Mouse (Mus musculus): ENCODE data around the gene Tcf7. TPM values are rescaled to one million over a fixed set of nuclear protein-coding genes. Genes with fewer than 3 reads are reported as not detected.
A peak's percentile ranks its signal among the peaks of the same experiment; 100 is the strongest.
"Not testable (repeated sequence)": the region's sequence is repeated elsewhere in the genome, so short reads cannot be mapped to it uniquely, and the experiment has no call there.

Tcf7 gene
- polyA plus RNA-seq, 1 experiment = 2,910 TPM

DNA sequence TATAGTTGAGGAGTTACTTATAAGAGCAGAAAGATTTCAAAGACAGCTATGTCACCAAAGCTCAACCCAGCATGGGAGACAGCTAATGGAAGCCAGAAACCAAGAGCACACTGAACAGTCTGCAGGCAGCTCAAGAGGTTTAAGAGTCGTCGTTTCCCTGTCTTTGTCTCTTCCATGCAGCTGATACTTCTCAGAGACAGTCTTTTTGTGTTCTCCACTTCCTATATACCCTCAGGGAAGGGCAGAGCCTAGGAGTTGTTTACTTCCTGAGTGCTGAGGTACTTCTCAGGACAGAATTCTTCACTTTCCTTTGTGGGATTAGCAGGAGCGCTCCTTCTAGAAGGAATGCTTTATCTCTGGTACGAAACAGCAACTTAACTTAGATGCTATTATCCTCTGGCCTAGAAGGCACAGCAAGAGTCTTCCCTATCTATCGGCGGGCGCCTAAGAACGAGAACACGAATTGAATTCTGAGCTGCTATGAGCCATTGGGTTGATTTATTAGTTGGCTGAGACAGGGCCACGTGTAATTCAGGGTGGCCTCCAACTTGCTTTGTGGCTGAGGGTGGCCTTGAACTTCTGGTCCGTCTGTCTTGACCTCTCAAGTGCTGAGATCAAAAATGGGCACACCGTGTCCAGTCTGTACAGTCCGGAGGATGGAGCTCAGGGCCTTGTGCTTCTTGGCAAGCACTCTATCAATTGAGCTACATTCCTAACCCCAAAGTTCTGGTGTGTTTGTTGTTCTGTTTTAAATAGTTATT lies 55.2 kb downstream of the Tcf7 start:
- 90% methylated on average over 13 of the region's 13 CpGs for WGBS
- Histone ChIP-seq H3K36me3 (ENCODE audit: control insufficient read depth, insufficient read depth, low read length) (no peaks in the 10 kb centered on the region), H3K27me3 (ENCODE audit: control insufficient read depth, insufficient read depth, low read length) (no peaks in the 10 kb centered on the region), H3K27ac (ENCODE audit: control insufficient read depth, insufficient read depth, low read length) (no peak overlapping the region), H3K4me3 (ENCODE audit: control insufficient read depth, insufficient read depth, low read length) (no peak overlapping the region), H3K4me1 (replicated peaks; ENCODE audit: control insufficient read depth, insufficient read depth, low read length) (peaks cover 18% of the 10 kb centered on the region)
- TF ChIP-seq CTCF (IDR thresholded peaks at IDR 0.05; ENCODE audit: borderline replicate concordance, control insufficient read depth, extremely low read depth, insufficient read depth, low read length, poor library complexity) = no peak
- TF ChIP-seq POLR2A (IDR thresholded peaks at IDR 0.05; ENCODE audit: control insufficient read depth, extremely low read depth, insufficient read depth, low read length, poor library complexity) = no peak
- DNase-seq = no peak

DNA sequence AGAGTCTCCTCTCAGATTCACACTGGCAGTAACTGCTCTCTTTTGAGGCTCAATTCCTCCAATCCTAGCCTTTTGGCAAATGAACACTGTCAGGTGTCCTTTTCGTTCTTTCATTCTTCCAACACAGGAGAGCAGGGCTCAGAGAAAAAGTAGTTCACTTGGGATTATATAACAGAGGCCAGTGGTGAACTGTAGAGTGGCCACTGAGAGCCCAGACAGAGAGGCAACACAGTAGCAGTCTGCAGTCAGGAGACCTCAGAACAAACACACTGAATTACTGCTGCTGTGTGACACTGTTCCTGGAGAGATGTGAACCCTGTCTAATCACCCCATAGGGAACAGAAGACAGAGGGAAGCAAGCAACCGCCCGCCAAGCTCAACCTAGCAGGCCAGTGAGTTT lies 55.8 kb downstream of the Tcf7 start:
- 99% methylated on average over 3 of the region's 3 CpGs for WGBS
- no peak overlapping the region for H3K4me3 ChIP-seq (ENCODE audit: control insufficient read depth, insufficient read depth, low read length)
- TF ChIP-seq POLR2A (IDR thresholded peaks at IDR 0.05; ENCODE audit: control insufficient read depth, extremely low read depth, insufficient read depth, low read length, poor library complexity) = no peak
- no peak for TF ChIP-seq CTCF (IDR thresholded peaks at IDR 0.05; ENCODE audit: borderline replicate concordance, control insufficient read depth, extremely low read depth, insufficient read depth, low read length, poor library complexity)
- DNase-seq = no peak
- peaks cover 20% of the 10 kb centered on the region for H3K4me1 ChIP-seq (replicated peaks; ENCODE audit: control insufficient read depth, insufficient read depth, low read length)
- H3K27ac ChIP-seq (ENCODE audit: control insufficient read depth, insufficient read depth, low read length) = no peak overlapping the region
- H3K27me3 ChIP-seq (ENCODE audit: control insufficient read depth, insufficient read depth, low read length) = no peaks in the 10 kb centered on the region
- no peaks in the 10 kb centered on the region for H3K36me3 ChIP-seq (ENCODE audit: control insufficient read depth, insufficient read depth, low read length)

DNA sequence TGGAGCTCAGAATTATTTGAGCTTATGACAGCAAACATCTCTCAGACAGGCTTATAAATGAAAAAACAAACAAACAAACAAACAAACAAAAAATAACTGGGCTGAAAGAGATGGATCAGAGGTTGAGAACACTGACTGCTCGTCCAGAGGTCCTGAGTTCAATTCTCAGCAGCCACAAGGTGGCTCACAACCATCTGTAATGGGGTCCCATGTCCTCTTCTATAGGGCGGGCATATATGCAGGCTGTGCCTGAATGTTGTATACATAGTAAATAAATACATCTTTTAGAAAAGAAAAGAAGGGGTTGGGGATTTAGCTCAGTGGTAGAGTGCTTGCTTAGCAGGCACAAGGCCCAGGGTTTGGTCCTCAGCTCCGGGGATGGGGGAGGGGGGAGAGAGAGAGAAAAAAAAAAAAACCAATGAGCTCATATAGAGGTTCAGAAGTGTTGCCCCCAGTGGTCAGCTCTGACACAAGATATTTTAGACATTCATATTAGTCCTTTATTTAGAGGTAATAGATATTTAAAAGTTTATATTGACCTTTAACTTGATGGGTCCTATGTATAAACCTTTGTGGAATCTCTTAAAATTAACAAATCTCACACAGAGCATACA lies 56.7 kb downstream of the Tcf7 start:
- H3K27me3 ChIP-seq (ENCODE audit: control insufficient read depth, insufficient read depth, low read length) = no peaks in the 10 kb centered on the region
- 71% methylated on average over 3 of the region's 3 CpGs for WGBS
- no peak overlapping the region for H3K4me3 ChIP-seq (ENCODE audit: control insufficient read depth, insufficient read depth, low read length)
- no peaks in the 10 kb centered on the region for H3K36me3 ChIP-seq (ENCODE audit: control insufficient read depth, insufficient read depth, low read length)
- no peak overlapping the region for H3K27ac ChIP-seq (ENCODE audit: control insufficient read depth, insufficient read depth, low read length)
- DNase-seq = no peak
- peaks cover 20% of the 10 kb centered on the region for H3K4me1 ChIP-seq (replicated peaks; ENCODE audit: control insufficient read depth, insufficient read depth, low read length)
- TF ChIP-seq POLR2A (IDR thresholded peaks at IDR 0.05; ENCODE audit: control insufficient read depth, extremely low read depth, insufficient read depth, low read length, poor library complexity) = no peak
- no peak for TF ChIP-seq CTCF (IDR thresholded peaks at IDR 0.05; ENCODE audit: borderline replicate concordance, control insufficient read depth, extremely low read depth, insufficient read depth, low read length, poor library complexity)

DNA sequence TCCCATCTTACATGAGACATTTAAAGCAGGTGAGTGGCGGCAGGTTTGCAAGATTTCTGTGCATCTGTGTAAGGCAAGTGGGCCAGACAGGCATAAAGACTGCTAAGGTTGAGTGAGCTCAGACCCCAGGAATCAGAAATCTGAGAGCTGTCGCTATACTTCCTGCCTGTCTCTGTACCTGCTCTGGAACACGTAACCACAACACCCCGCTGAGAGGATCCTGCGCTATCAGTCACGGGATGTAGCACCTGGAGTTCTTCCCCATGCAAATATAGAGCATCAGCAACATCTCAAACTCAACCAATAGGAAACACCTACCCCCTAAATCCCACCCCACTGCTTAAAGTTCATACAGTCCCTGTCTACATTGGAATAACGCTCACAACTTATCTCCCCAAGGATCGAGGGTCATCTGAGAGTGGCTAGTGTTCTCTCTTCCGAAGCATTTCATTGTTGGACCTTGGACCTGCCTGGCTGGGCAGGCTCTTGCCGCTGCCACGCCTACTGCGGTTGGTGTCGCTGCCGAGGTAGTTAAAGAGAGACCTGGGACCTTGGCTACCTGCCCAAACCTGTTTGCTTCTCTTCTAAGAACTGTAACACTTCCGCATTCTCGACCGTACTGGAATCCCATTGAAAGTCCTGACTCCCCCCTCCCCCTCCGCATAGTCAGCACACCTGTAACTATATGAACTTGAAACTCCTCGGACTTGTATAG lies 58.7 kb downstream of the Tcf7 start:
- 6% methylated on average over 19 of the region's 19 CpGs for WGBS

DNA sequence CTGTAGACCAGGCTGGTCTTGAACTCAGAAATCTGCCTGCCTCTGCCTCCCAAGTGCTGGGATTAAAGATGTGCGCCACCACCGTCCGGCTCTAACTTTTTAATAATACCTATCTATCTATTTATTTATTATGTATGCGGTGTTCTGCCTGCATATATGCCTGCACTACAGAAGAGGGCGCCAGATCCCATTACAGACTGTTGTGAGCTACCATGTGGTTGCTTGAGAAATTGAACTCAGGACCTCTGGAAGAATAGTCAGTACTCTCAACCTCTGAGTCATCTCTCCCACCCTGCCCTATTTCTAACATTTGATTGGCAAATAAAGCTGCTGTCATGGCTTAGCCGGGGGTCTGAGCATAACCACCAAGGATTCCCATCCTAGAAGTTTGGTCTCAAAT lies 59.9 kb downstream of the Tcf7 start:
- H3K4me3 ChIP-seq (ENCODE audit: control insufficient read depth, insufficient read depth, low read length) = no peak overlapping the region
- no peak overlapping the region for H3K27ac ChIP-seq (ENCODE audit: control insufficient read depth, insufficient read depth, low read length)
- peak; percentile 58 for DNase-seq
- no peaks in the 10 kb centered on the region for H3K36me3 ChIP-seq (ENCODE audit: control insufficient read depth, insufficient read depth, low read length)
- 61% methylated on average over 6 of the region's 6 CpGs for WGBS
- H3K27me3 ChIP-seq (ENCODE audit: control insufficient read depth, insufficient read depth, low read length) = no peaks in the 10 kb centered on the region
- peaks cover 15% of the 10 kb centered on the region for H3K4me1 ChIP-seq (replicated peaks; ENCODE audit: control insufficient read depth, insufficient read depth, low read length)
- TF ChIP-seq CTCF (IDR thresholded peaks at IDR 0.05; ENCODE audit: borderline replicate concordance, control insufficient read depth, extremely low read depth, insufficient read depth, low read length, poor library complexity) = no peak
- TF ChIP-seq POLR2A (IDR thresholded peaks at IDR 0.05; ENCODE audit: control insufficient read depth, extremely low read depth, insufficient read depth, low read length, poor library complexity) = no peak

More for the DNA sequence above, 58.7 kb downstream of the Tcf7 start:
- peak overlapping the region; percentile 40 for H3K4me3 ChIP-seq (ENCODE audit: control insufficient read depth, insufficient read depth, low read length)
- H3K36me3 ChIP-seq (ENCODE audit: control insufficient read depth, insufficient read depth, low read length) = no peaks in the 10 kb centered on the region
- H3K4me1 ChIP-seq (replicated peaks; ENCODE audit: control insufficient read depth, insufficient read depth, low read length) = peaks cover 15% of the 10 kb centered on the region
- no peaks in the 10 kb centered on the region for H3K27me3 ChIP-seq (ENCODE audit: control insufficient read depth, insufficient read depth, low read length)
- peak; percentile 63 for DNase-seq
- TF ChIP-seq CTCF (IDR thresholded peaks at IDR 0.05; ENCODE audit: borderline replicate concordance, control insufficient read depth, extremely low read depth, insufficient read depth, low read length, poor library complexity) (no peak), POLR2A (IDR thresholded peaks at IDR 0.05; ENCODE audit: control insufficient read depth, extremely low read depth, insufficient read depth, low read length, poor library complexity) (no peak)
- H3K27ac ChIP-seq (ENCODE audit: control insufficient read depth, insufficient read depth, low read length) = peak overlapping the region; percentile 68

DNA sequence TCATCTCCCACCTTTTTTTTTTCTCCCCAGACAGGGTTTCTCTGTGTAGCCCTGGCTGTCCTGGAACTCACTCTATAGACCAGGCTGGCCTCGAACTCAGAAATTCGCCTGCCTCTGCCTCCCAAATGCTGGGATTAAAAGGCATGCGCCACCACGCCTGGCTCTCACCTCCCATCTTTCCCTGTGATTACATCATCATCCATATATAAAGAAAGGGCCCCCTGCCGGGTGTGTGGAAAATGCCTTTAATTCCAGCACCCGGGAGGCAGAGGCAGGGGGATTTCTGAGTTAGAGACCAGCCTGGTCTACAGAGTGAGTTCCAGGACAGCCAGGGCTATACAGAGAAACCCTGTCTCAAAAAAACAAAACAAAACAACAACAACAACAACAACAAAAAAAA lies 60.9 kb downstream of the Tcf7 start:
- H3K27me3 ChIP-seq (ENCODE audit: control insufficient read depth, insufficient read depth, low read length); H3K27ac ChIP-seq (ENCODE audit: control insufficient read depth, insufficient read depth, low read length); H3K36me3 ChIP-seq (ENCODE audit: control insufficient read depth, insufficient read depth, low read length); DNase-seq; H3K4me3 ChIP-seq (ENCODE audit: control insufficient read depth, insufficient read depth, low read length): not testable (repeated sequence)
- H3K4me1 ChIP-seq (replicated peaks; ENCODE audit: control insufficient read depth, insufficient read depth, low read length) = peaks cover 13% of the 10 kb centered on the region
- WGBS = 93% methylated on average over 6 of the region's 6 CpGs

Data from thymus, adult 2 months (tissue).